Mouse (Mus musculus): Measurements from ENCODE around the gene Carmil1. TPM values are rescaled to one million over a fixed set of nuclear protein-coding genes. Genes with fewer than 3 reads are reported as not detected.

Gene Carmil1
- total and polyA plus RNA-seq, 3 experiments: 1.2 to 6.9 (median 4.4) TPM

GRCm38 (mm10) chr13:24268355-24269099 is 12.1 kb downstream of the Carmil1 start:
- H3K27ac ChIP-seq: no peak overlapping the region
- H3K79me2 ChIP-seq (replicated peaks; ENCODE audit: control insufficient read depth, insufficient read depth, low read length): no peaks in the 10 kb centered on the region
- H3K9ac ChIP-seq (ENCODE audit: low read depth, low read length): no peak overlapping the region
- H3K4me3 ChIP-seq: no peak overlapping the region
- TF ChIP-seq CTCF (IDR thresholded peaks at IDR 0.05) (no peak), POLR2A (IDR thresholded peaks at IDR 0.05; ENCODE audit: insufficient read depth, low read depth, low read length) (no peak), EP300 (IDR thresholded peaks at IDR 0.05; ENCODE audit: insufficient read depth, low read depth, low read length) (no peak)
- WGBS: 82% methylated on average over 14 of the region's 14 CpGs
- intact Hi-C loops (cut with DNase I): no loop called here
- no peaks in the 10 kb centered on the region for H3K36me3 ChIP-seq (ENCODE audit: control insufficient read depth, insufficient read depth, low read length)
- H3K4me1 ChIP-seq (ENCODE audit: control insufficient read depth, insufficient read depth, low read length): no peaks in the 10 kb centered on the region
- DNase-seq: no peak
- no peaks in the 10 kb centered on the region for H3K27me3 ChIP-seq (ENCODE audit: control insufficient read depth, insufficient read depth, low read length)

DNA sequence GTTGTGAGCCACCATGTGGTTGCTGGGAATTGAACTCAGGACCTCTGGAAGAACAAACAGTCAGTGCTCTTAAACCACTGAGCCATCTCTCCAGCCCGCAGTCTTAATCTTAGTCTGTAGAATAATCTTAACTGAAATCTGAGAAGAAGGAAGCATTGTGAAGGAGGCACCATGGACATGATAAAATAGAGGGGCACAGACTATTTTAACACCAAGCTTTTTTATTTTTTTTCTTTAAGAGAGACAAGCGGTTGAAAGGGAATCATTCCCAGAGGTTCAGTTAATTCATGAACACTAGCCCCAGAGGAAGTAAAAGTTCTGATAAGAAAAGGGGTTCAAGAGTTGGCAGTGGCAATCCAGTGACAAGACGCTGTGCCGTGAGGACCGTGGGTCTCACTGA is 15.8 kb downstream of the Carmil1 start:
- TF ChIP-seq CTCF (IDR thresholded peaks at IDR 0.05) (no peak), POLR2A (IDR thresholded peaks at IDR 0.05; ENCODE audit: insufficient read depth, low read depth, low read length) (no peak), EP300 (IDR thresholded peaks at IDR 0.05; ENCODE audit: insufficient read depth, low read depth, low read length) (no peak)
- no peaks in the 10 kb centered on the region for H3K79me2 ChIP-seq (replicated peaks; ENCODE audit: control insufficient read depth, insufficient read depth, low read length)
- no peaks in the 10 kb centered on the region for H3K4me1 ChIP-seq (ENCODE audit: control insufficient read depth, insufficient read depth, low read length)
- no peak for DNase-seq
- 50% methylated on average over 5 of the region's 5 CpGs for WGBS
- intact Hi-C loops (cut with DNase I): no loop called here
- H3K9ac ChIP-seq (ENCODE audit: low read depth, low read length): no peak overlapping the region
- no peaks in the 10 kb centered on the region for H3K27me3 ChIP-seq (ENCODE audit: control insufficient read depth, insufficient read depth, low read length)
- H3K36me3 ChIP-seq (ENCODE audit: control insufficient read depth, insufficient read depth, low read length): no peaks in the 10 kb centered on the region
- H3K27ac ChIP-seq: no peak overlapping the region
- H3K4me3 ChIP-seq: no peak overlapping the region

DNA sequence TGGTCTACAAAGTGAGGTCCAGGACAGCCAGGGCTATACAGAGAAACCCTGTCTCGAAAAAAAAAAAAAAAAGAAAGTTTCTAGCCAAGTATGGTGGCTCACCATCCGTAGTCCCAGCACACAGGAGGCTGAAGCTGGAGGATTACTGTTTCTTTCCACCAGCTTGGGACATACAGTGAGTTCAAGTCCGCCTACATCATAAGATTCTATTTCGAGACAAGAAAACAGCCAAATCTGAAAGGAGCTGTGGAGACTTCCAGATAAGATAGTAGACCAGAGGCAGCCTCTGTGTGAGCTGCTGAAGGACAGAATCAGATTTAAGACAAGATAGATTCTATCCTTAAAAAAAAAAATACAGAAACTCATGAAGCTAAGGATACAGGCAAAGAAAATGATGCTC is 17.0 kb downstream of the Carmil1 start:
- WGBS: 74% methylated on average over 4 of the region's 4 CpGs
- Histone ChIP-seq H3K4me1 (ENCODE audit: control insufficient read depth, insufficient read depth, low read length) (no peaks in the 10 kb centered on the region), H3K79me2 (replicated peaks; ENCODE audit: control insufficient read depth, insufficient read depth, low read length) (no peaks in the 10 kb centered on the region), H3K4me3 (no peak overlapping the region), H3K36me3 (ENCODE audit: control insufficient read depth, insufficient read depth, low read length) (no peaks in the 10 kb centered on the region), H3K9ac (ENCODE audit: low read depth, low read length) (no peak overlapping the region), H3K27ac (no peak overlapping the region), H3K27me3 (ENCODE audit: control insufficient read depth, insufficient read depth, low read length) (no peaks in the 10 kb centered on the region)
- no peak for DNase-seq
- TF ChIP-seq EP300 (IDR thresholded peaks at IDR 0.05; ENCODE audit: insufficient read depth, low read depth, low read length) (no peak), POLR2A (IDR thresholded peaks at IDR 0.05; ENCODE audit: insufficient read depth, low read depth, low read length) (no peak), CTCF (IDR thresholded peaks at IDR 0.05) (no peak)
- intact Hi-C loops (cut with DNase I): no loop called here

- no peak for DNase-seq
- 58% methylated on average over 10 of the region's 10 CpGs for WGBS
- Histone ChIP-seq H3K4me1 (ENCODE audit: control insufficient read depth, insufficient read depth, low read length) (no peaks in the 10 kb centered on the region), H3K4me3 (no peak overlapping the region), H3K27me3 (ENCODE audit: control insufficient read depth, insufficient read depth, low read length) (no peaks in the 10 kb centered on the region), H3K9ac (ENCODE audit: low read depth, low read length) (no peak overlapping the region), H3K27ac (no peak overlapping the region), H3K79me2 (replicated peaks; ENCODE audit: control insufficient read depth, insufficient read depth, low read length) (no peaks in the 10 kb centered on the region), H3K36me3 (ENCODE audit: control insufficient read depth, insufficient read depth, low read length) (no peaks in the 10 kb centered on the region)
- intact Hi-C loops (cut with DNase I): no loop called here
- TF ChIP-seq CTCF (IDR thresholded peaks at IDR 0.05) (no peak), EP300 (IDR thresholded peaks at IDR 0.05; ENCODE audit: insufficient read depth, low read depth, low read length) (no peak), POLR2A (IDR thresholded peaks at IDR 0.05; ENCODE audit: insufficient read depth, low read depth, low read length) (no peak)
Measured at GRCm38 (mm10) chr13:24260751-24261591, 19.6 kb downstream of the Carmil1 start.

DNA sequence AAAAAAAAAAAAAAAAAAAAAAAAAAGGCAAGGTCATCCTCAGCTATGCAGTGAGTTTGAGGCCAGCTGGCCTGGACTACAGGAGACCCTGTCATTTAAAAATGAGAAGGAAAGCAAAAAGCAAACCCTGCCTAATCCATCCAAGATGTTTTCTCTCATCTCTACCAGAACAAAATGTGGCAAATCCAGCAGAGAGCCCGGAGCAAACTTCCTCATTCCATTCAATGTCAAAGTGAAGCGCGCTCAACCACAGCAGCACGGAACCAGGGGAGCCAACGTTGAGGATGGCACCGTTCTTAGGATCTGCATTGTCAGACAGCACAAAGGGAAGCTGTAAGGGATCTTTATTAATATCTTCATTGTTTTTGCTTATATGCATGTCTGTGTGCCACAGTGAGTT is 22.8 kb downstream of the Carmil1 start:
- 75% methylated on average over 6 of the region's 6 CpGs for WGBS
- Histone ChIP-seq H3K36me3 (ENCODE audit: control insufficient read depth, insufficient read depth, low read length) (no peaks in the 10 kb centered on the region; the same call in 1 of the 2 replicates), H3K4me1 (ENCODE audit: control insufficient read depth, insufficient read depth, low read length) (peaks cover 3% of the 10 kb centered on the region), H3K27me3 (ENCODE audit: control insufficient read depth, insufficient read depth, low read length) (no peaks in the 10 kb centered on the region), H3K79me2 (replicated peaks; ENCODE audit: control insufficient read depth, insufficient read depth, low read length) (no peaks in the 10 kb centered on the region), H3K27ac (no peak overlapping the region), H3K9ac (ENCODE audit: low read depth, low read length) (no peak overlapping the region), H3K4me3 (no peak overlapping the region)
- TF ChIP-seq CTCF (IDR thresholded peaks at IDR 0.05) (no peak), POLR2A (IDR thresholded peaks at IDR 0.05; ENCODE audit: insufficient read depth, low read depth, low read length) (no peak), EP300 (IDR thresholded peaks at IDR 0.05; ENCODE audit: insufficient read depth, low read depth, low read length) (no peak)
- intact Hi-C loops (cut with DNase I): loop anchor here (10.0 kb wide), 1 partner anchor 143 kb away; no protein-coding TSS in a partner anchor
- DNase-seq: no peak
